In genomic region chr17:71159152-71159567, GRCm38 (mm10) we compare ENCODE assay signal across 8 mouse cellular contexts. TPM values are rescaled to one million over a fixed set of nuclear protein-coding genes. Genes with fewer than 3 reads are reported as not detected.
DNase-seq lines count a peak whose midpoint lies in the region; ATAC-seq and TF ChIP-seq lines count a peak whose summit lies in the region.

No protein-coding gene starts in this region.

- H3K4me3 ChIP-seq in heart, embryonic 10.5 days = no peak overlapping the region
- no peak overlapping the region for H3K4me3 ChIP-seq in kidney, embryonic 15.5 days (replicated peaks)
- no peak overlapping the region for H3K4me3 ChIP-seq in left cerebral cortex, adult 2 months

- H3K4me1 ChIP-seq in heart, embryonic 10.5 days = peaks cover 15% of the 10 kb centered on the region
- H3K4me1 ChIP-seq in kidney, embryonic 15.5 days = peaks cover 39% of the 10 kb centered on the region

- peak overlapping the region; percentile 24; the same call in 1 of the 2 replicates for H3K27ac ChIP-seq in heart, embryonic 10.5 days
- H3K27ac ChIP-seq in kidney, embryonic 15.5 days = peak overlapping the region; percentile 82
- H3K27ac ChIP-seq in left cerebral cortex, adult 2 months = no peak overlapping the region

- H3K36me3 ChIP-seq in heart, embryonic 10.5 days = no peaks in the 10 kb centered on the region
- H3K36me3 ChIP-seq in kidney, embryonic 15.5 days = no peaks in the 10 kb centered on the region

- no peaks in the 10 kb centered on the region for H3K27me3 ChIP-seq in heart, embryonic 10.5 days (ENCODE audit: insufficient read depth, poor library complexity, severe bottlenecking)
- H3K27me3 ChIP-seq in kidney, embryonic 15.5 days = no peaks in the 10 kb centered on the region

- no peak for DNase-seq in heart, embryonic 10.5 days (ENCODE audit: low spot score)
- no peak for DNase-seq in heart, adult 9 months (ENCODE audit: low spot score in 2 of 2)
- peak; percentile 24 to 29 for DNase-seq in urinary bladder, adult 18-20 months (ENCODE audit: low spot score in 2 of 2)
- DNase-seq in urinary bladder, postnatal 10 days (ENCODE audit: low spot score) = no peak
- DNase-seq in urinary bladder, postnatal 25 days (ENCODE audit: low spot score) = peak; percentile 12
- no peak for DNase-seq in gastrocnemius, adult 18-20 months (ENCODE audit: low spot score)
- no peak for DNase-seq in left cerebral cortex, adult 2 months (ENCODE audit: extremely low spot score in 1 of 2, low spot score in 2 of 2)

- H3K9ac ChIP-seq in kidney, embryonic 15.5 days = no peak overlapping the region

- TF ChIP-seq CTCF in left cerebral cortex, adult 2 months (IDR thresholded peaks at IDR 0.05) = no peak

- intact Hi-C loops in left cerebral cortex, adult 2 months (cut with DNase I) = no loop called here

- H3K9me3 ChIP-seq in heart, embryonic 10.5 days = no peaks in the 10 kb centered on the region
- no peaks in the 10 kb centered on the region for H3K9me3 ChIP-seq in kidney, embryonic 15.5 days (replicated peaks)

- H3K4me2 ChIP-seq in kidney, embryonic 15.5 days = no peak overlapping the region

- WGBS in heart, embryonic 10.5 days = 27% methylated on average over 4 of the region's 4 CpGs
- 27% methylated on average over 4 of the region's 4 CpGs for WGBS in kidney, embryonic 15.5 days

- peak; percentile 90 for ATAC-seq in kidney, embryonic 15.5 days (replicated peaks; ENCODE audit: low FRiP score)

RNA-seq across cellular contexts. Expression of gene Lpin2, which starts 23.2 kb away (rescaled TPM):
- 20.9 and 24.2 TPM in 2 replicates for polyA plus RNA-seq in heart, embryonic 10.5 days (2016; fragmentation: Nextera tagmentation; extraction: Ambion mirVana)
- polyA plus RNA-seq in kidney, embryonic 15.5 days (2015; fragmentation: Nextera tagmentation; extraction: Ambion mirVana) = 70.7 and 75.3 TPM in 2 replicates
- total RNA-seq in gastrocnemius, adult 18-20 months (2021) = 1 to 10 TPM; 3.0 to 6.3 TPM
- 10 to 100 TPM; 85.2 to 86.5 TPM for total RNA-seq in left cerebral cortex, adult 2 months (2021)

Comparison
In these comparisons a context has a peak if more than half of its experiments do, and no peak if none do; other contexts are left out.
1. DNase-seq: peak in urinary bladder, adult 18-20 months (2 of 2) and urinary bladder, postnatal 25 days (single experiment); none in heart, embryonic 10.5 days (single experiment), heart, adult 9 months (0 of 2), urinary bladder, postnatal 10 days (single experiment), gastrocnemius, adult 18-20 months (single experiment) and left cerebral cortex, adult 2 months (0 of 2).
2. RNA of gene Lpin2, which starts 23.2 kb away (total RNA-seq): 85.2 to 86.5 TPM in left cerebral cortex, adult 2 months; 3.0 to 6.3 TPM in gastrocnemius, adult 18-20 months; every median in the first group is over 10 times any median in the second.